In genomic region chr14:24744451-24744850, GRCm38 (mm10) we compare ENCODE assay signal across 23 mouse cellular contexts.
DNase-seq lines count a peak whose midpoint lies in the region; ATAC-seq lines count a peak whose summit lies in the region.
"Had no signal": no experiment of that assay in that cellular context is flagged by ENCODE, and none has a peak within 500 bp of the region (broad histone marks: within the 10 kb centered on the region; RNA-seq: fewer than 3 reads in every experiment).

No protein-coding gene starts in this region.

- H3K9me3 ChIP-seq in forebrain, embryonic 12.5 days: no peaks in the 10 kb centered on the region
- no peaks in the 10 kb centered on the region for H3K9me3 ChIP-seq in forebrain, embryonic 15.5 days
- no peaks in the 10 kb centered on the region for H3K9me3 ChIP-seq in hindbrain, embryonic 13.5 days
- H3K9me3 ChIP-seq in hindbrain, embryonic 12.5 days (replicated peaks): no peaks in the 10 kb centered on the region; the same call in 1 of the 2 replicates
- no peaks in the 10 kb centered on the region for H3K9me3 ChIP-seq in midbrain, embryonic 14.5 days (ENCODE audit: control insufficient read depth, low read length)
- no peaks in the 10 kb centered on the region for H3K9me3 ChIP-seq in midbrain, embryonic 11.5 days (ENCODE audit: control insufficient read depth, low read length)
- H3K9me3 ChIP-seq: embryonic facial prominence, embryonic 12.5 days; heart, embryonic 10.5 days; heart, embryonic 15.5 days had no signal

- ATAC-seq in forebrain, embryonic 12.5 days (ENCODE audit: low FRiP score): 0 out of 2 replicates have a peak, but pooled peaks have one; percentile 30
- ATAC-seq in forebrain, embryonic 15.5 days (replicated peaks): no peak
- no peak for ATAC-seq in hindbrain, embryonic 13.5 days (ENCODE audit: low FRiP score)
- no peak for ATAC-seq in hindbrain, embryonic 12.5 days (ENCODE audit: low FRiP score)
- ATAC-seq in midbrain, embryonic 14.5 days (ENCODE audit: low FRiP score, low TSS enrichment): no peak
- ATAC-seq in midbrain, embryonic 11.5 days (ENCODE audit: low FRiP score): no peak
- ATAC-seq: CD4-positive, CD25-positive, alpha-beta regulatory T cell, adult 4 months; intestine, embryonic 16.5 days had no signal

- no peak overlapping the region for H3K4me3 ChIP-seq in forebrain, embryonic 12.5 days (replicated peaks)
- no peak overlapping the region for H3K4me3 ChIP-seq in forebrain, embryonic 15.5 days
- no peak overlapping the region for H3K4me3 ChIP-seq in hindbrain, embryonic 13.5 days
- no peak overlapping the region for H3K4me3 ChIP-seq in hindbrain, embryonic 12.5 days
- no peak overlapping the region for H3K4me3 ChIP-seq in midbrain, embryonic 14.5 days (replicated peaks; ENCODE audit: low read depth, low read length)
- H3K4me3 ChIP-seq in midbrain, embryonic 11.5 days (ENCODE audit: low read depth, low read length): no peak overlapping the region
- H3K4me3 ChIP-seq: embryonic facial prominence, embryonic 12.5 days; heart, embryonic 10.5 days; heart, embryonic 15.5 days had no signal

- 43% methylated on average over 2 of the region's 2 CpGs for WGBS in forebrain, embryonic 12.5 days
- 42% methylated on average over 2 of the region's 2 CpGs for WGBS in forebrain, embryonic 15.5 days
- WGBS in hindbrain, embryonic 13.5 days: 56% methylated on average over 2 of the region's 2 CpGs
- 66% methylated on average over 2 of the region's 2 CpGs for WGBS in hindbrain, embryonic 12.5 days
- WGBS in midbrain, embryonic 14.5 days: 53% methylated on average over 2 of the region's 2 CpGs
- 73% methylated on average over 2 of the region's 2 CpGs for WGBS in midbrain, embryonic 11.5 days

- DNase-seq in midbrain, embryonic 14.5 days: peak; percentile 50
- DNase-seq in midbrain, embryonic 11.5 days (ENCODE audit: low spot score, missing footprints): no peak
- DNase-seq in urinary bladder, postnatal 10 days (ENCODE audit: low spot score): no peak
- DNase-seq: adrenal gland, adult 8-10 months; adrenal gland, postnatal 36 days; B cell, adult 2 months; cerebellum, adult 11 months; cerebellum, adult 8-10 months; cerebellum, postnatal 14 days; gastrocnemius, postnatal 36 days; heart, adult 11 months; heart, postnatal 14 days; kidney, adult 2 months had no signal

- H3K4me1 ChIP-seq in forebrain, embryonic 12.5 days: peaks cover 26% of the 10 kb centered on the region
- peaks cover 30% of the 10 kb centered on the region for H3K4me1 ChIP-seq in forebrain, embryonic 15.5 days
- peaks cover 24% of the 10 kb centered on the region for H3K4me1 ChIP-seq in hindbrain, embryonic 13.5 days (replicated peaks)
- H3K4me1 ChIP-seq in hindbrain, embryonic 12.5 days: peaks cover 13% of the 10 kb centered on the region
- H3K4me1 ChIP-seq in midbrain, embryonic 14.5 days (ENCODE audit: control insufficient read depth, insufficient read depth, low read length): no peaks in the 10 kb centered on the region
- no peaks in the 10 kb centered on the region for H3K4me1 ChIP-seq in midbrain, embryonic 11.5 days (ENCODE audit: control insufficient read depth, insufficient read depth, low read length)

- no peaks in the 10 kb centered on the region for H3K27me3 ChIP-seq in forebrain, embryonic 12.5 days
- no peaks in the 10 kb centered on the region for H3K27me3 ChIP-seq in forebrain, embryonic 15.5 days
- no peaks in the 10 kb centered on the region for H3K27me3 ChIP-seq in hindbrain, embryonic 13.5 days
- H3K27me3 ChIP-seq in hindbrain, embryonic 12.5 days: no peaks in the 10 kb centered on the region
- no peaks in the 10 kb centered on the region for H3K27me3 ChIP-seq in midbrain, embryonic 14.5 days (ENCODE audit: control insufficient read depth, insufficient read depth, low read length)
- no peaks in the 10 kb centered on the region for H3K27me3 ChIP-seq in midbrain, embryonic 11.5 days (ENCODE audit: control insufficient read depth, insufficient read depth, low read length)
- H3K27me3 ChIP-seq: embryonic facial prominence, embryonic 12.5 days; heart, embryonic 15.5 days had no signal

- no peak overlapping the region for H3K4me2 ChIP-seq in forebrain, embryonic 12.5 days
- H3K4me2 ChIP-seq in forebrain, embryonic 15.5 days (replicated peaks): no peak overlapping the region
- no peak overlapping the region for H3K4me2 ChIP-seq in hindbrain, embryonic 13.5 days
- no peak overlapping the region for H3K4me2 ChIP-seq in hindbrain, embryonic 12.5 days (replicated peaks)
- H3K4me2 ChIP-seq in midbrain, embryonic 14.5 days (ENCODE audit: low read length): no peak overlapping the region
- H3K4me2 ChIP-seq in midbrain, embryonic 11.5 days: no peak overlapping the region
- H3K4me2 ChIP-seq: embryonic facial prominence, embryonic 12.5 days; heart, embryonic 15.5 days had no signal

- H3K9ac ChIP-seq in forebrain, embryonic 12.5 days: no peak overlapping the region
- H3K9ac ChIP-seq in forebrain, embryonic 15.5 days (replicated peaks): no peak overlapping the region
- no peak overlapping the region for H3K9ac ChIP-seq in hindbrain, embryonic 13.5 days
- H3K9ac ChIP-seq in hindbrain, embryonic 12.5 days: no peak overlapping the region
- no peak overlapping the region for H3K9ac ChIP-seq in midbrain, embryonic 14.5 days (replicated peaks; ENCODE audit: low read length)
- no peak overlapping the region for H3K9ac ChIP-seq in midbrain, embryonic 11.5 days (ENCODE audit: low read length)
- H3K9ac ChIP-seq: embryonic facial prominence, embryonic 12.5 days; heart, embryonic 15.5 days had no signal

- H3K27ac ChIP-seq in forebrain, embryonic 12.5 days: peak overlapping the region; percentile 27
- H3K27ac ChIP-seq in forebrain, embryonic 15.5 days (replicated peaks): no peak overlapping the region
- H3K27ac ChIP-seq in hindbrain, embryonic 13.5 days: peak overlapping the region; percentile 5; the same call in 1 of the 2 replicates
- no peak overlapping the region for H3K27ac ChIP-seq in hindbrain, embryonic 12.5 days
- H3K27ac ChIP-seq in midbrain, embryonic 14.5 days (replicated peaks; ENCODE audit: low read depth, low read length): no peak overlapping the region; the same call in 1 of the 2 replicates
- no peak overlapping the region for H3K27ac ChIP-seq in midbrain, embryonic 11.5 days (ENCODE audit: low read depth, low read length)
- H3K27ac ChIP-seq: embryonic facial prominence, embryonic 12.5 days; heart, embryonic 10.5 days had no signal

- no peaks in the 10 kb centered on the region for H3K36me3 ChIP-seq in forebrain, embryonic 12.5 days (replicated peaks)
- no peaks in the 10 kb centered on the region for H3K36me3 ChIP-seq in forebrain, embryonic 15.5 days
- H3K36me3 ChIP-seq in hindbrain, embryonic 13.5 days: no peaks in the 10 kb centered on the region
- no peaks in the 10 kb centered on the region for H3K36me3 ChIP-seq in hindbrain, embryonic 12.5 days
- no peaks in the 10 kb centered on the region for H3K36me3 ChIP-seq in midbrain, embryonic 14.5 days (ENCODE audit: control insufficient read depth, insufficient read depth, low read length)
- no peaks in the 10 kb centered on the region; the same call in 1 of the 2 replicates for H3K36me3 ChIP-seq in midbrain, embryonic 11.5 days (ENCODE audit: control insufficient read depth, insufficient read depth, low read length)
- H3K36me3 ChIP-seq: embryonic facial prominence, embryonic 12.5 days; G1E; heart, embryonic 10.5 days; heart, embryonic 15.5 days had no signal

Comparison
In these comparisons a context has a peak if more than half of its experiments do, and no peak if none do; other contexts are left out.
1. H3K27ac ChIP-seq: peak in forebrain, embryonic 12.5 days (single experiment) and hindbrain, embryonic 13.5 days (single experiment); none in forebrain, embryonic 15.5 days (single experiment), hindbrain, embryonic 12.5 days (single experiment), midbrain, embryonic 14.5 days (single experiment) and midbrain, embryonic 11.5 days (single experiment).